Mouse (Mus musculus): ENCODE data around the gene Tvp23a. TPM values are rescaled to one million over a fixed set of nuclear protein-coding genes. Genes with fewer than 3 reads are reported as not detected.

Tvp23a gene
- polyA plus RNA-seq, 1 experiment from 2014 or later, result 0.60 TPM

DNA sequence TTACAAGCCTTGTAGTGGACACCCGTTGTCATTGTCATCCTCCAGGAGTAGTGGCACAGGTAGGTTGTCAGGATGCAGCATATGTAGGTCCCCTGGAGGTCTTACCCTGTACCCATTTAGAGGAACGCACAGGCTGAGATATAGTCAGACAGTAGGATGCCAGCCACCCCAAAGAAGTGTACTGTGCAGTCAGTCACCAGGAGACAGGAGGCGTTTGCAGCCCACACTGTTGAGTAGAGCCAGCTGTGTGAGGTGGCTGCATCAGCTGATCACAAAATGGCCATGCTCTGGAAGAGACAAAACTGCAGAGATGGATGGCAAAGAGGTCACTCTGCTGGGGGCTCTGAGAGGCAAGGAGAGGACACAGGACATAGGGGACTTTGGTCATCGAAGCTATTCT lies 14.8 kb downstream of the Tvp23a start:
- Histone ChIP-seq H3K36me3 (replicated peaks) (no peaks in the 10 kb centered on the region), H3K9ac (no peak overlapping the region), H3K4me2 (no peak overlapping the region), H3K27ac (replicated peaks) (no peak overlapping the region), H3K4me3 (replicated peaks) (no peak overlapping the region), H3K9me3 (replicated peaks) (no peaks in the 10 kb centered on the region), H3K4me1 (replicated peaks) (0 out of 2 replicates have a peak, but pooled peaks cover 10% of the 10 kb centered on the region), H3K27me3 (no peaks in the 10 kb centered on the region)
- ATAC-seq (ENCODE audit: insufficient read depth), result no peak
- whole genome bisulfite sequencing (ENCODE audit: insufficient replicate concordance), result 56% methylated on average over 4 of the region's 4 CpGs

DNA sequence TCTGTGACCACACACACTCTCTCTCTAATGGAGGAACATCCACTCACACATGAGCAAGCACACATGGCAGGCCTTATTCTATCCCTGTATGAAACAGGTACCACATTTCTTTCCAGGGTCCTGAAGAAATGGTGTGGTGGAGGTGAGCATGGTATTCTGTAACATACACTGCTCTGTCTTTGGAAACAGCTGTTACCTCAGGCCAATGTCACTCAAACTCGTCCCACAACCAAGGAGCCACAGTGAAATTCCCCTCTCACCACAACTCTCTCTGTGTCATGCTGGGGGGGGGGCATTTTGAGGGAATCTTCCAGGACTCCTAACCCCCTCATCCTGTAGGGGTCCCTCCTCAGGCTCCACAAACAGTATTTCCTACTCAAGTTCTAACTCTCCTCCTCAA lies 15.3 kb downstream of the Tvp23a start:
- H3K4me2 ChIP-seq, result no peak overlapping the region
- H3K27ac ChIP-seq (replicated peaks), result no peak overlapping the region
- 0 out of 2 replicates have a peak, but pooled peaks cover 10% of the 10 kb centered on the region for H3K4me1 ChIP-seq (replicated peaks)
- H3K9me3 ChIP-seq (replicated peaks), result no peaks in the 10 kb centered on the region
- no peak overlapping the region for H3K9ac ChIP-seq
- 56% methylated on average over 1 of the region's 1 CpGs for WGBS (ENCODE audit: insufficient replicate concordance)
- no peaks in the 10 kb centered on the region for H3K27me3 ChIP-seq
- ATAC-seq (ENCODE audit: insufficient read depth), result no peak
- H3K36me3 ChIP-seq (replicated peaks), result no peaks in the 10 kb centered on the region
- H3K4me3 ChIP-seq (replicated peaks), result no peak overlapping the region

DNA sequence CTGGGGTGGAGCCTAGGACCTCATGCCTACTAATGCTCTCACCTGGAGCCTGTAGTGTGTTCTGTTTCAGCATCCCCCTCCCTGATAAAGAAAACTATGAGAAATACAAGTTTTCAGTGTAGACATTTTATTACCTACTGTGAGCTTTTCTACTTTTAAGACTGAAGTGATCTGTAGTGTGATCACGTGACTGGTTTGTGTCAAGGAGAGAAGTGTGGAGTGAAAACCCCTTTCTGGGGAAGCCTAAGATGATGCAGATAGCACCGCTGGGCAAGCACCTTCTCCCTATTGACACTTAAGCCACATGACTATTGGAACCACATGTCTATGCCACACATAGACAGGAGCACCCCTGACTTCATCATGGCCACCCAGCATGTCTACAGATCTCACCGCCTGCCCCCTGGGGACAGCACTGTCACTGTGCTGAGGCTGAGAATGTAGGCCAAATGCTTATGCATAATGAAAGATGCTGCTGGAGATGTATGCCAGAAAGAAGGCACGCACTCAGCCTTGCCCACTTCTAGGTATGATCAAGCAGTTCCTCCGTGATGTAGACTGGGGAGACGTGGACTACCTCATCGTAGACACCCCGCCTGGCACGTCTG lies 26.6 kb downstream of the Tvp23a start:
- H3K9me3 ChIP-seq (replicated peaks), result no peaks in the 10 kb centered on the region
- peaks cover 97% of the 10 kb centered on the region for H3K36me3 ChIP-seq (replicated peaks)
- no peak overlapping the region for H3K4me2 ChIP-seq
- H3K9ac ChIP-seq, result no peak overlapping the region
- WGBS (ENCODE audit: insufficient replicate concordance), result 82% methylated on average over 9 of the region's 9 CpGs
- no peaks in the 10 kb centered on the region for H3K27me3 ChIP-seq
- ATAC-seq (ENCODE audit: insufficient read depth), result no peak
- no peak overlapping the region for H3K27ac ChIP-seq (replicated peaks)
- H3K4me3 ChIP-seq (replicated peaks), result no peak overlapping the region
- H3K4me1 ChIP-seq (replicated peaks), result no peaks in the 10 kb centered on the region

DNA sequence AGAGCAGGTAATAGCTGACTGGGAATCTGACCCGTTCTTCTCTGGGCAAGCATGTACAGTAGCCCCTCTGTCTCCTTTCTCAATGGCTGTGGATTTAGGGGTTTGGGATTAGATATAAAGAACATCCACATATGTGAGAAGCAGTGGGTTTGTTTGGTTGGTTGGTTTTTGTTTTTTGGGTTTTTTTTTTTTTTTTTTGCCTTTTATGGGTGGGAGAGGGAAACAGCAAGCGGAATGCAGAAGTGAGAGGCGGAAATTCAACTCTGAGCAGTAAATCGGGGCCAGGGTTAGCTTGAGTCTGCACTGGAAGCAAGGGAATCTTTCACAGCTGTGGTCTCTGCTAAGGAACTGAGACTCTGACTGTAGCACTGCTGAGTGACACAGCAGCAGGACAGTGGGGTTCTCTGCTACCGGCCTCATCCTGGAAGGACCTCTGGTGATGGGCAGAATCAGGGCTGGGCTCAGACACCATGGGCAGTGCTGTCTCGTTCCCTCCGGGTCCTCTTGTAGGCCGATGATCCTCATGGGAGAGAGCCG lies 29.4 kb downstream of the Tvp23a start:
- no peak overlapping the region for H3K4me3 ChIP-seq (replicated peaks)
- no peaks in the 10 kb centered on the region for H3K27me3 ChIP-seq
- H3K4me1 ChIP-seq (replicated peaks), result peaks cover 4% of the 10 kb centered on the region
- no peak overlapping the region for H3K27ac ChIP-seq (replicated peaks)
- H3K9ac ChIP-seq, result no peak overlapping the region
- no peak overlapping the region for H3K4me2 ChIP-seq
- H3K9me3 ChIP-seq (replicated peaks), result no peaks in the 10 kb centered on the region
- peaks cover 95% of the 10 kb centered on the region for H3K36me3 ChIP-seq (replicated peaks)
- ATAC-seq (ENCODE audit: insufficient read depth), result no peak
- 75% methylated on average over 9 of the region's 9 CpGs for WGBS (ENCODE audit: insufficient replicate concordance)

DNA sequence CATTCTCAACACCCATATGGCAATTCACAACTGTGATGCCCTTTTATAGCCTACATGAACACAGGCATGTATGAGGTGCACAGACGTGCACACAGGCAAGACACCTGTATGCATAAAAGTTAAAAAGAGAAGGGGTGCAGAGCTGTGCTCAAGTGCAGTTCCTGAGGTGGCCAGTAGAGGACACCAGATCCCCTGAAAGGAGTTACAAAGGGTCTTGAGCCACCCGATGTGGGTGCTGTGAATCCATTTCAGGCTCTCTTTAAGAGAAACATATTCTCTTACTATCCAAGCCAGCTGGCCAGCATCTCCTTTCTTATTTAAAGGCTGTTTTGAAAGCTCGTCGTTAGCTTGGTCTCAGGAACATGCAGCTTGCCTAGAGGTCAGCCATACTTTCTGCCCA lies 30.3 kb downstream of the Tvp23a start:
- no peak overlapping the region for H3K9ac ChIP-seq
- WGBS (ENCODE audit: insufficient replicate concordance), result 81% methylated on average over 4 of the region's 4 CpGs
- H3K9me3 ChIP-seq (replicated peaks), result no peaks in the 10 kb centered on the region
- ATAC-seq (ENCODE audit: insufficient read depth), result no peak
- no peak overlapping the region for H3K27ac ChIP-seq (replicated peaks)
- peaks cover 11% of the 10 kb centered on the region for H3K4me1 ChIP-seq (replicated peaks)
- H3K4me2 ChIP-seq, result no peak overlapping the region
- H3K4me3 ChIP-seq (replicated peaks), result no peak overlapping the region
- no peaks in the 10 kb centered on the region for H3K27me3 ChIP-seq
- peaks cover 85% of the 10 kb centered on the region for H3K36me3 ChIP-seq (replicated peaks)

DNA sequence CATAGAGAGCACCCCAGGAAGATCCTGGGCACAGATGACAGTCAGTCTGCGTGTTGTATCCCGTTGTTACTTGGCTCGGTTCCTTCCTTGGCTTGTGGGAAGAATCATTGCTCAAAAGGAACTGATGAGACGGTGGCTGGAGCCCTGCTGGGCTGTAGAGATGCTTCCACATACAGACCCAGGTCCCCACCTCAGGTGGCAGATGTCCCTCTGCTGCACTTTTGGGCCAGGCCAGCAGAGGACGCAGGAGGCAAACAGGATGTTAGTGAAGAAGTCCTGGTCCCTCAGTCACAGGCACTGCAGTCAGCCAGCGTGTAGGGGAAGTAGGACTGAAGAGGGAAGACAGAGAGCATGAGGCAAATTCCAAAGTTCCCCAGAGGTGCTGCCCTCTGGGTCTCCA lies 31.2 kb downstream of the Tvp23a start:
- no peaks in the 10 kb centered on the region for H3K9me3 ChIP-seq (replicated peaks)
- no peaks in the 10 kb centered on the region for H3K27me3 ChIP-seq
- no peak overlapping the region for H3K4me3 ChIP-seq (replicated peaks)
- WGBS (ENCODE audit: insufficient replicate concordance), result 73% methylated on average over 6 of the region's 6 CpGs
- H3K27ac ChIP-seq (replicated peaks), result no peak overlapping the region
- H3K9ac ChIP-seq, result no peak overlapping the region
- no peak for ATAC-seq (ENCODE audit: insufficient read depth)
- peaks cover 18% of the 10 kb centered on the region for H3K4me1 ChIP-seq (replicated peaks)
- H3K36me3 ChIP-seq (replicated peaks), result peaks cover 76% of the 10 kb centered on the region
- no peak overlapping the region for H3K4me2 ChIP-seq

DNA sequence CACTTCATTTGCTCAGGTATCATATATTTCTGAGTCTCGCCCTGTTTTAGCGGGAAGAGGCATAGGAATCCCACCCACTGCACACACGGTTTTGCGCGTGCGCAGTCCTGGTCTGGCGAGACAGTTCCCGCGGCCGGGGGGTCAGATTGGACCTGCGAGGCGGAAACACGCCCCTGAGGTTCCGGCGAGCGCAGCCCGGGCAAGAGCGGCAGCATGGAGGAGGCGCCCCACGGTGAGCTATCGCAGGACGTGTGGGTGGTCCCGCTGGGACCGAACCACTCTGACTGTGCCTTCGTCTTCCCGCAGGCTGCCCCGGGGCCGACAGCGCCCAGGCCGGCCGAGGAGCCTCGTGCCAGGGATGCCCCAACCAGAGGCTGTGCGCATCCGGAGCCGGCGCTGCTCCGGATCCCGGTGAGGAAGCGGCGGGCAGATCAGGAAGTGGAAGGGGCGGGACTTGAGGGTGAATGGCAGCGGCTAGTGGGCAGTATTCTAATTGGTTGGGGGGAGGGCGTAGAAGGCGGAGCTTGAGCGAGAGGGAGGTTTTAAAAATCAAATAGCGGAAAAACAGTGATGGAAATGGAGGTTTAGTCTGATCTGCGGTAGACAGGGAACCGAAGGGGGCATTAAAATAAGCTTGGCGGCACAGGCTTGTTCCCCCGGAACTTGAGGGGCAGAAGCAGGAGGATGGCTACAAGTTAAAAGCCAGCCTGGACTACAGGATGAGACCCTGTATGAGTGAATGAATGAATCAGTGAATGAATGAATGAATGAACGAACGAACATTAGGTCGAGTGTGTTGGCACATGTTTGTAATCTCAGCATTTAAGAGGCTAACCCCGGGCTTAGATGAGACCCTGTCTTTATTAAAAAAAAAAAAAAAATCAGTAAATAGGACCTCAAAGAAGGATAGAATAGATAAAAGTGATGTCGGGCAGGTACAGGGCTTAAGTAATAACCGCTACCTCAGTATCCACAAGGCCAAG lies 35.1 kb downstream of the Tvp23a start, which contains the start of gene Nubp1:
Nubp1 (plus strand) TSS at position 185 of the 983 bp plus-strand sequence.
- peak within 1 kb of the TSS; percentile 95 for H3K27ac ChIP-seq (replicated peaks)
- peak within 1 kb of the TSS; percentile 81 for H3K4me2 ChIP-seq
- peaks cover 37% of the 10 kb centered on the region for H3K36me3 ChIP-seq (replicated peaks)
- peak; percentile 97 for ATAC-seq (ENCODE audit: insufficient read depth)
- peak within 1 kb of the TSS; percentile 91 for H3K4me3 ChIP-seq (replicated peaks)
- no peaks in the 10 kb centered on the region for H3K9me3 ChIP-seq (replicated peaks)
- WGBS (ENCODE audit: insufficient replicate concordance), result 2% methylated on average over 56 of the region's 56 CpGs
- H3K27me3 ChIP-seq, result peaks cover 9% of the 10 kb centered on the region
- peaks cover 20% of the 10 kb centered on the region for H3K4me1 ChIP-seq (replicated peaks)
- peak within 1 kb of the TSS; percentile 78 for H3K9ac ChIP-seq

DNA sequence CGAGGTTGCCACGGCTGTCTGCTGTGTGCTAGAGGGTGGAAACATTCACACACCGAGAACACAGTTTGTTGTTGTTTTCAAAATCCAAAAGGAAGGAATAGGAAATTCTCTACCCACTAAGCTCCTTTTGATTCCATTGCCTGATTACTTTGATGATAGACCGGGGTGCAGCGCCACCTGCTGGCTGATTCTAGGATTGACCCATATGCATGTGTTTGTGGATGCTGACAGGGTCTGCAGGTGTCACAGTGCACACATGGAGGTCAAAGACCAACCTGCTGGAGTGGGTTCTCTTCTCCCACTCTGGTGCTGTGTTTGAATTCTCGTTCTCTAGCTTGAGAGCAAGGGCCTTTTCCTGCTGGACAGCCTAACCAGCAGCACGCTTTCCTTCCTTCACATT lies 48.0 kb downstream of the Tvp23a start:
- H3K36me3 ChIP-seq (replicated peaks), result no peaks in the 10 kb centered on the region
- H3K9ac ChIP-seq, result no peak overlapping the region
- H3K4me1 ChIP-seq (replicated peaks), result no peaks in the 10 kb centered on the region
- no peaks in the 10 kb centered on the region for H3K9me3 ChIP-seq (replicated peaks)
- whole genome bisulfite sequencing (ENCODE audit: insufficient replicate concordance), result 29% methylated on average over 7 of the region's 7 CpGs
- ATAC-seq (ENCODE audit: insufficient read depth), result no peak
- no peak overlapping the region for H3K4me2 ChIP-seq
- no peak overlapping the region for H3K27ac ChIP-seq (replicated peaks)
- peaks cover 18% of the 10 kb centered on the region for H3K27me3 ChIP-seq
- H3K4me3 ChIP-seq (replicated peaks), result no peak overlapping the region

DNA sequence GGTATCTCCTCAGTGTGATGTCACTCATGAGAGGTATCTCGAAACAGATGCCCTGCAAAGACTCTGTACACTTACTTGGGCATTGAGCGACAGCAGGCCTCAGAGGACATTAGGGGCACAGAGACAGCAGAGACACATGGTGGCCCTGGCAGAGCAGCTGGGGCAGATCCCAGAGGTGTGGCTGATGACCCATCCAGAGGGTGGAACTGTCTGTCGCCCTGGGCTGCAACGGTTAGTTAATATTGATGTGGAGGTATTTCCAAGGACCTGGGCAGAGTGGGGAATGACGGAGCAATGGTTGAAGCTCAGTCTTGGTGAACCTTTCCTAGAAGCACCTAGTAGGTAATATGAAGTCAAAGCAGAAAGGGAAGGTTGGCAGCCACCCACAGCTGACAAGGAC lies 48.4 kb downstream of the Tvp23a start:
- H3K9ac ChIP-seq, result no peak overlapping the region
- no peak for ATAC-seq (ENCODE audit: insufficient read depth)
- no peaks in the 10 kb centered on the region for H3K9me3 ChIP-seq (replicated peaks)
- no peak overlapping the region for H3K4me2 ChIP-seq
- no peak overlapping the region for H3K4me3 ChIP-seq (replicated peaks)
- H3K36me3 ChIP-seq (replicated peaks), result no peaks in the 10 kb centered on the region
- no peaks in the 10 kb centered on the region for H3K4me1 ChIP-seq (replicated peaks)
- whole genome bisulfite sequencing (ENCODE audit: insufficient replicate concordance), result 59% methylated on average over 5 of the region's 5 CpGs
- no peak overlapping the region for H3K27ac ChIP-seq (replicated peaks)
- H3K27me3 ChIP-seq, result peaks cover 22% of the 10 kb centered on the region

DNA sequence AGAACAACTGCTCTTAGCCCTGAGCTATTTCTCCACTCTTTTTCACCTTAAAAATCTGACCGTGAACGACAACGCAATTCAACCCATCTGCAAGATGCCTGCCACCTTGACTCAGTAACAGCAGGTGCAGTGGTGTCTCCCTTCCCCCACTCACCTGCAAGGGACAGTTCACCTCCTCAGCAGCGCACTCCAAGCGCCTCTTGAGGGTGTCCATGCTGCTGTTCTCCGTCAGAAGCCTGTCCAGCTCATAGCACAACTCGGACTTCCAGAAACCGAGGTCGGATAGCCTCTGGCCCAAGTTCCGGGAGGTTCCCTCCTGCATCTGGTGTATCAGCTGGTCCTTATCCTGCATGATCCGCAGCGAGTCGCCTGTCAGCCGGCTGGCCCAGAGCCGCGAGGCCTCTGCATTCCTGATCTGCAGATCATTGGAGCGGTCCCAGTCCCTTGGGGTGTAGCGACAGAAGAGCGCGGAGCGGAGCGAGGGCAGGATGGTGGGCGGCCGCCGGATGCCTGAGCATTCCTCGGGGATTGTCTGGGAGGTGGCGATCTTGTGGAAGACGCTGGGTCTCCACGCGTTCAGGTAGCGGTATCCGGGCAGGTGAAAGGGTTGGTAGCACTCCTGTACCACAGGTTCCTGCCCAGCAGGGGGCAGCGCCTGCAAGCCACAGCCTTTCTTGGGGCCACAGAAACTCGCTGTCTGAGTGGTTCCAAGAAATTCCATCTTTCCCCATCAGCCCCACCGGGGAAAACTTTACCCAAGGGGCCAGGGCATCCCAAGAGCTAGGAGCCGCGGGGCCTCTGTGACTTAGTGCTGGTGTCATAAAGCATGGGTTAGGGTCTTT lies 52.2 kb downstream of the Tvp23a start, which contains the start of gene Tekt5:
Tekt5 (minus strand) TSS at position 792 of the 842 bp plus-strand sequence.
- 0 out of 2 replicates have a peak, but pooled peaks have one; percentile 15 for ATAC-seq (ENCODE audit: insufficient read depth)
- H3K36me3 ChIP-seq (replicated peaks), result no peaks in the 10 kb centered on the region
- peaks cover 22% of the 10 kb centered on the region for H3K27me3 ChIP-seq
- H3K4me1 ChIP-seq (replicated peaks), result no peaks in the 10 kb centered on the region
- no peaks in the 10 kb centered on the region for H3K9me3 ChIP-seq (replicated peaks)
- H3K4me3 ChIP-seq (replicated peaks), result no peak within 1 kb of the TSS
- 16% methylated on average over 37 of the region's 37 CpGs for WGBS (ENCODE audit: insufficient replicate concordance)
- peak within 1 kb of the TSS; percentile 51 for H3K4me2 ChIP-seq
- no peak within 1 kb of the TSS for H3K27ac ChIP-seq (replicated peaks)
- H3K9ac ChIP-seq, result no peak within 1 kb of the TSS
